Mouse (Mus musculus) heart, postnatal 0 days (tissue): Measurements from ENCODE around the gene Rap1gap2.

ENCODE experiments used
- CTCF ChIP-seq: IDR thresholded peaks from 2 replicates; pipeline ENCODE4 v1.5.1; 2016; ENCODE audit warnings: antibody characterized with exemption, control low read depth, low read depth
- EP300 ChIP-seq: IDR thresholded peaks from 2 replicates; pipeline ENCODE4 v1.6.1; 2016; ENCODE audit warnings: antibody characterized with exemption, low read depth

DNA sequence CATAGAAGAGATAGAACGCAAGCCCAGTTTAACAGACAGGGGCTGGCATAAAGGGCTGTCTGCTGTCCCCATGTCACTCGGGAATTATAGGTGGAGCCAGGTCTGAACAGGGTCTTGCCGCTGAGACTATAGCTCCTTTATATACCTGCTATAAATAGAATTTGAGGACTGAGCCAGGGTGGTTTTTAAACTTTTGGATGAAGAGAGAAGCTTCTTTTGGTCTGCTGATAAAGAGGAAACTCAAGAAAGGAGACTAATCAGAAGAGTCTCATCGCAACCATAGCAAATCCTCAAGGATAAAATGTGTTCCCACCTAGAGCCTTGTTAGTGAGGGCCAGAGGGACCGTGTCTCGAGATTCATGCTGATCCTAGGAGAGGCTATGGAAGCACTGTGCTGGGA lies 272.8 kb downstream of the Rap1gap2 start, which contains the start of gene Olfr410:
- TF ChIP-seq CTCF, result no peak
- TF ChIP-seq EP300, result no peak
